Mouse (Mus musculus) stomach, embryonic 15.5 days (tissue): ENCODE results near the gene Sbsn. TPM values are rescaled to one million over a fixed set of nuclear protein-coding genes. Genes with fewer than 3 reads are reported as not detected.
"Not testable (repeated sequence)": the region's sequence is repeated elsewhere in the genome, so short reads cannot be mapped to it uniquely, and the experiment has no call there.

ENCODE experiments used
- ATAC-seq: fragments of 200-750 bp; cut with Nextera tagmentation; 2 replicates; pipeline ENCODE4 v1.8.0; 2017; ENCODE audit warnings: low read depth, moderate number of reproducible peaks, moderate TSS enrichment; ENCODE audit not compliant: insufficient read depth, low FRiP score
- H3K27ac ChIP-seq: fragments of 300-500 bp; sonication (generic); 2 replicates; pipeline ENCODE4 v1.5.1; 2015; ENCODE audit warnings: mild to moderate bottlenecking, inconsistent platforms
- H3K27me3 ChIP-seq: fragments of 300-500 bp; sonication (generic); replicated peaks from 2 replicates; pipeline ENCODE4 v1.6.1; 2015; ENCODE audit warnings: inconsistent platforms
- H3K36me3 ChIP-seq: fragments of 300-500 bp; sonication (generic); 2 replicates; pipeline ENCODE4 v1.6.1; 2015; ENCODE audit warnings: inconsistent platforms
- H3K4me1 ChIP-seq: fragments of 300-500 bp; sonication (generic); 2 replicates; pipeline ENCODE4 v1.6.1; 2015; ENCODE audit warnings: inconsistent platforms
- H3K4me2 ChIP-seq: fragments of 300-500 bp; sonication (generic); 2 replicates; pipeline ENCODE4 v1.6.1; 2015; ENCODE audit warnings: mild to moderate bottlenecking, inconsistent platforms
- H3K4me3 ChIP-seq: fragments of 300-500 bp; sonication (generic); replicated peaks from 2 replicates; pipeline ENCODE4 v1.5.1; 2015; ENCODE audit warnings: inconsistent platforms
- H3K9ac ChIP-seq: fragments of 300-500 bp; sonication (generic); 2 replicates; pipeline ENCODE4 v1.6.1; 2015; ENCODE audit warnings: inconsistent platforms
- H3K9me3 ChIP-seq: fragments of 300-500 bp; sonication (generic); 2 replicates; pipeline ENCODE4 v1.6.1; 2016; ENCODE audit warnings: inconsistent platforms
- WGBS: fragments of 180-500 bp; shearing (Covaris S2); methylation state at CpG from one replicate; pipeline ENCODE4 v1.1.7; 2015; 5-methylcytosine and 5-hydroxymethylcytosine counted together
- polyA plus RNA-seq: library from polyadenylated mRNA; unstranded; fragments of >200 nt; fragmentation: Nextera tagmentation; extraction: Ambion mirVana; gene quantifications from 2 replicates; pipeline ENCODE4 v1.2.1, GENCODE M21; 2015

Gene Sbsn
- polyA plus RNA-seq, 1 experiment from 2014 or later: 17.9 TPM

DNA sequence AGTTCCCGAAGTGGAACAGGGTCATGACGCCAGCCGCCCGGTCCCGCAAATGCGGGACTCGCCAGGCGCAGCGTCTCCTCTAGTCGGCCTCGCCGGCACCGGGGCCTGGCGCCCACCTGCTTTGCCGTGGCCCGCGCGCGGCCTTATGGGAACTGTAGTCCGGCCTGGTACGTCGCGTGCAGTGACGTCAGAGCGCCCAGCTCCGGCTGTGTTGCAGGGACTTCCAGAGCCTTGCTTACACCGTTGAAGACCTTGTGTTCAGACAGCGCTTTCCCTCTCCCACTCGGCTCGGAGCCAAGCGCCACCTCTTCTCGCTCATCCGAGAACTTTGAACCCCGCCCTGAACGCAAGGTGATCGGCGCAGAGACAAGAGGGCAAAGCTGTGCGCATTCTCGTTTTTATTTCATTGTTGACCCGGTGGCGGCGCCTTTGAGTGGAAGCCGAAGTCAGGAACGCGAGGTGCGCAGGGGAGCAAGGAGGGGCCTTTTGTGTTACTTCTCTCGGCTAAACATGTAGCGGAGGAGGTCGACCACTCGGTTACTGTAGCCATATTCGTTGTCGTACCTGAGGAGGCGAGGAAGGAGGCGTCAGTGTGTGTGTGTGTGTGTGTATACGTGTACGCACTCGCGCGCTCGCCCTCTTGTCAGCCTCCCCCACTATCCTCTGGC lies 21.7 kb upstream of the Sbsn start, which contains the start of gene Tmem147:
Tmem147 (minus strand) TSS at position 145 of the 668 bp plus-strand sequence.
- peaks cover 18% of the 10 kb centered on the region for H3K36me3 ChIP-seq
- no peaks in the 10 kb centered on the region for H3K9me3 ChIP-seq
- H3K27ac ChIP-seq: peak within 1 kb of the TSS; percentile 90
- peaks cover 12% of the 10 kb centered on the region for H3K4me1 ChIP-seq
- H3K4me3 ChIP-seq: peak within 1 kb of the TSS; percentile 68
- H3K27me3 ChIP-seq: no peaks in the 10 kb centered on the region
- peak within 1 kb of the TSS; percentile 61 for H3K9ac ChIP-seq
- peak; percentile 96 for ATAC-seq
- under 1% methylated on average over 60 of the region's 60 CpGs for WGBS
- peak within 1 kb of the TSS; percentile 84 for H3K4me2 ChIP-seq

DNA sequence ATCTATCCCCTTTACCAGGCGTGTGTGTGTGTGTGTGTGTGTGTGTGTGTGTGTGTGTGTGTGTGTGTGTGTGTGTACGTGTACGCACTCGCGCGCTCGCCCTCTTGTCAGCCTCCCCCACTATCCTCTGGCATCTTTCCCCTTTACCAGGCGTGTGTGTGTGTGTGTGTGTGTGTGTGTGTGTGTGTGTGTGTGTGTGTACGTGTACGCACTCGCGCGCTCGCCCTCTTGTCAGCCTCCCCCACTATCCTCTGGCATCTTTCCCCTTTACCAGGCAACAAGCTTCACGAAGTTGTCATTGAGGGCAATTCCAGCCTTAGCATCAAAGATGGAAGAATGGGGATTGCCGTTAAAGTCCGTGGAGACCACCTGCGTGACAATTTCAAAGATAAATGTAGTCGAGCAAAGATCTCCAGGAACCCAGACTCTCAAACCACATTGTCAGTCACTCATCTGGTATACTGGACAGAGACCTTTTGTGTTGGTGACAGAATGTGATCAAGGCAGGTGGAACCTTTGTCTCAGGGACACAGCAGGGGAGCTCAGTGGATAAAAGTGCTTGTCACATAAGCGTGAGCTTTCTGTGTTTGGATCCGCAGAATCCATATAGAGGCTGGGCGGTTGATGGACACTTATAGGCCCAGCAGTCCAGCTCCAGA lies 21.1 kb upstream of the Sbsn start:
- H3K9me3 ChIP-seq, H3K27me3 ChIP-seq, ATAC-seq: not testable (repeated sequence)
- Histone ChIP-seq H3K9ac (peak overlapping the region; percentile 61), H3K27ac (peak overlapping the region; percentile 90), H3K4me2 (peak overlapping the region; percentile 84), H3K36me3 (peaks cover 21% of the 10 kb centered on the region), H3K4me3 (peak overlapping the region; percentile 68), H3K4me1 (peaks cover 12% of the 10 kb centered on the region)
- WGBS: 28% methylated on average over 10 of the region's 22 CpGs

DNA sequence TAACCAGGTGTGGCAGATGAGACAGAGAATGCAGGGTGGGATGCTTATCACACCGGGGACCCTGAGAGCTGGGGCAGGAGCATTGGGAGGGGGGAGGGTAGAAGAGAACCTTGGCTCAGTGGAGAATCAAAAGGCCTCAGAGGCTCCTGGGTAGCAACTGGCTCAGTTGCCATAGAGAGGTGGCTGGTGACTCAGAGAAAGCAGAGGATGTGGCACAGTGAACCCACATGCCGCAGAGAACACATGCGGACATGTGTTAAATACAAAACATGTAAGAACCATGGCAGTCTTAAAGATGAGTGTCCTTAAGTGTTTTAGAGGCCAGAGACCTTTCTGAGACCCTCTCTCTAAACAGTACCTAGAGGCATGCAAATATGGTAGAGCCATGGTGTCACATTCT lies 15.1 kb upstream of the Sbsn start:
- no peak for ATAC-seq

DNA sequence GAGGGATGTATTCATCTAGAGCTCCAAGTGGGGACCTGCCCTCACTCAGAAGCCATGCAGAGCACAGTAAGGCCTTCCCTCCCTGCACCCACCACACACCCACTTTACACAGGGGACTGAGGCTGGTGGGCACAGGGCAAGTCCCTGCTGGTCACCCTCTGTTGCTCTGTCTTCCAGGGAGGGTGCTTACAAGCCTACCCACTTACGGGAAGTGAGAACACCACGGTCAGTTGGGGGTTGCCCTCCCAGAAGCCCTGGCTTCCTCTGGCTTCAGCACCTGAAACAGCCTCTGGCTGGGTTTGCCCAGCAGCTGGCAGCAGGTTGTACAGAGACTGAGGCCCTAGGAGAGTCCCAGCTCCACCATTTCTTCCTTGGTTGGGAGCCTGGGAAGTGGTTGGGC lies 8.7 kb upstream of the Sbsn start:
- H3K27ac ChIP-seq, H3K4me1 ChIP-seq, H3K4me3 ChIP-seq, H3K27me3 ChIP-seq, H3K36me3 ChIP-seq, H3K9ac ChIP-seq, H3K9me3 ChIP-seq, H3K4me2 ChIP-seq, ATAC-seq: not testable (repeated sequence)
- WGBS: 81% methylated on average over 2 of the region's 2 CpGs

More for the DNA sequence above, 15.1 kb upstream of the Sbsn start:
- Histone ChIP-seq H3K27me3 (no peaks in the 10 kb centered on the region), H3K4me3 (no peak overlapping the region), H3K36me3 (peaks cover 34% of the 10 kb centered on the region), H3K4me2 (no peak overlapping the region), H3K9ac (no peak overlapping the region), H3K4me1 (no peaks in the 10 kb centered on the region), H3K27ac (no peak overlapping the region), H3K9me3 (no peaks in the 10 kb centered on the region)
- WGBS: 84% methylated on average over 3 of the region's 3 CpGs

DNA sequence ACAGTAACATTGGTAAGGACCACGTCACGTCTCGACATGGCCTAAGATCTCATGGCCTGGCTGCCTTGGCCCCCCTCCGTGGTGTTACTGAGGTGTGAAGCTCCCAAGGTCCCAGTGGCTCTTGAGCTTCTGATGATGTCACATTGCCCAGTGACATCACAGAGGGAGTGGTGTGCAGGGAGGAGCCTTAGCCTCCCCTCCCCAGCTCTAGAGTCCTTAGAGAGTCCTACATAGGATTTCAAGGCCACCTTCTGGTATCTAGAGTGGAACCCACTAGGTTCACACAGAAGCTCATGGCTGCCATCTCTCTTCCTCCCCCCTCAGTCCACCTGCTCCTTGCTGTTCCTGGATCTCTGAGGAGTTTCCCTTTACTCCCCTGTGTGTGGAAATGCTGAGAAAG lies 7.7 kb upstream of the Sbsn start, which contains the start of gene Gapdhs:
Gapdhs (minus strand) TSS at position 65 of the 400 bp plus-strand sequence.
- H3K4me2 ChIP-seq, ATAC-seq: not testable (repeated sequence)

DNA sequence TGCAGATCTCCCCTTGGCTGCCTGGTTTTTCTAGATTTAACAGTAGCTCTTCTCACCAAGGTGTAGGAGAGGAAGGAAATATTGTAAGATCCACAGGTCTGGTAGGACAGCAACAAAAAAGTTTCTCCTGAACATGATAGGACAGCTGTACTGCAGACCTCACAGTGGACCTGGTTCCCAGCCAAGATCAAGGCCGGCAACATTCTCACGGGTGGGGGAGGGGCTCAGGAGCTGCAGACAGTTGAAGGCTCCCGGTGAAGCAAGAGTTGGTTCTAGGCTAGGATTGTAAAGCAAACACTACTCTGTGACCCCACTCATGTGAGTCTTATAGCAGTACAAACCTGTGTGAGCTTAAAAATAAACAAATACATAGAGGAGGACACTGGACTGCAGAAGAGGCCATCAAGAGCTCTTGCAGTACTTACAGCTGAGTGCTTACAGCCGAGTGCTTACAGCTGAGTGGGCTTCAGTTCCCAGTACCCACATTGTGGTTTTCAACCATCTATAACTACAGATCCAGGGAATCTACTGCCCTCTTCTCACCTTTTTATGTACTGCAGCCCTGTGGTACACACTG lies 7.2 kb upstream of the Sbsn start:
- peak; percentile 61; the same call in 1 of the 2 replicates for ATAC-seq
- Histone ChIP-seq H3K9me3 (no peaks in the 10 kb centered on the region), H3K27ac (peak overlapping the region; percentile 63; the same call in 1 of the 2 replicates), H3K27me3 (no peaks in the 10 kb centered on the region), H3K4me2 (no peak overlapping the region), H3K4me3 (no peak overlapping the region), H3K4me1 (0 out of 2 replicates have a peak, but pooled peaks cover 6% of the 10 kb centered on the region), H3K9ac (no peak overlapping the region), H3K36me3 (no peaks in the 10 kb centered on the region)
- WGBS: 35% methylated on average over 4 of the region's 4 CpGs

More for the DNA sequence above, 7.7 kb upstream of the Sbsn start, which contains the start of gene Gapdhs:
- WGBS: 64% methylated on average over 2 of the region's 4 CpGs
- H3K27ac ChIP-seq: peak within 1 kb of the TSS; percentile 63; the same call in 1 of the 2 replicates
- not testable (repeated sequence) for H3K27me3 ChIP-seq, H3K4me3 ChIP-seq, H3K36me3 ChIP-seq, H3K4me1 ChIP-seq, H3K9ac ChIP-seq, H3K9me3 ChIP-seq

DNA sequence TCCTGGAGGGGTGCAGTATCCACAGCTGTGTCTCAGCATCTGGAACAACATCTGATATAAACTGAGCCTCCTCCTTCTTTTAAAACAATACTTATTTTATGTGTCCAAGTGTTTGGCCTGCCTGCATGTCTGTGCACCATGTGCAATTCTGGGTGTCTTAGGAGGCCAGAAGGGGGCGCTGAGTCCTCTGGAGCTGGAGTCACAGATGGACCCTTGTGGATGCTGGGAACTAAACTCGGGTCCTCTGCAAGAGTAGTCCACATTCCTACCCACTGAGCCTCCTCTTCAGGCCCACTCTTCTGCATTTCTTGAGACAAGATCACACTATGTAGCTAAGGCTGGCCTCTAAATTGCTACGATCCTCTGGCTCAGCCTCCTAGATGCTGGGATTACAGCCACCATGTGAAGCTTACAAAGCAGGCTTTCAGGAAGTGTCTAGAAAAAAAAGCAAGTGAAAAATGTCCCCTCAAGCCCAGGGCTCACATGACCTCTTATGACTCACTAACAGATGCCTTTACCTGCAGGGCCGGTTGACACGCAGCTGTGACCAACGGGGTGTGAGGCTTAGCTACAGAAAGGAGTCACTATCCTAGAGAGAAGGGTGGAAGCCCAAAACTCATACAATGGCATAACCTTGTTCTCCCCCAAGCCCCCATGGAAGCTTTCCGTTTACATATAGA lies 3.6 kb upstream of the Sbsn start:
- WGBS: 73% methylated on average over 7 of the region's 7 CpGs
- ATAC-seq: no peak
- Histone ChIP-seq H3K4me1 (0 out of 2 replicates have a peak, but pooled peaks cover 9% of the 10 kb centered on the region), H3K27me3 (no peaks in the 10 kb centered on the region), H3K4me3 (no peak overlapping the region), H3K27ac (no peak overlapping the region), H3K4me2 (no peak overlapping the region), H3K9me3 (no peaks in the 10 kb centered on the region), H3K9ac (no peak overlapping the region), H3K36me3 (no peaks in the 10 kb centered on the region)

DNA sequence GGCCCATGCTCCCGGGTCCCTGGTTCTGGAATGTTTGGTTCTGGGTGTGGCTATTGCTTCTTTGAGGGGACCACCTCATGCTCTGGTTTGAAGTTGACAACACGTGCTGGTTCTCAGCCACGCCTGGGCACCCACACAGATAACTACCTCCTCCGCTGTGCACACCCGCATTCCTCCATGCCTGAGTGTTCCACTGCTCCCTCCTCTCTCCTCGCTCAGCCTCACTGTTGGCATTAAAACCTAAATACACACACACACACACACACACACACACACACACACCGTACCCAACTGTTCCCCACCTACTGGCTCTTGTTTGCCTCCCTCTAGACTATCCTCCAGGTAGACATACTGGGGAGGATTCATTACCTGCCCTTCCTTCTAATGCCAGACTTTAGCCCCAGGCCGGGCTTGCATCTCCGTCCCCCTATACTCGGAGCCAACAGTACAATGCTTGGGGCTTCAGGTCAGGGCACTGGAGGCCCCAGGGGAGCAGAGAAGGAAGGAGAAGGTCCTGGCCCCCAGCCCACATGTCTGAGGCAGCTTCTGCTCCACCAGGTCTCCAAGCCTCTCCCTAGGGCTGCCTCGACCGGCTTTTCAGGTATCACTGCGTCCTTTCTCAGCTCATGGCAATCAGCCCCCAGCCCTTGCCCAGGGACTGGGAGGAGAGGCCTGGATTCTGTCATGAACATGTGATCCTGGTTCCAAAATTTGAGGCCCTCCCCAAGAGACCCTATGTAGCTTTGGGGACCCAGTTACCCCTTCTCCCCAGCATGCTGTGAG lies 1.3 kb upstream of the Sbsn start:
- Histone ChIP-seq H3K4me1 (0 out of 2 replicates have a peak, but pooled peaks cover 3% of the 10 kb centered on the region), H3K27ac (peak overlapping the region; percentile 63; the same call in 1 of the 2 replicates), H3K36me3 (peaks cover 4% of the 10 kb centered on the region; the same call in 1 of the 2 replicates), H3K9ac (no peak overlapping the region), H3K9me3 (no peaks in the 10 kb centered on the region; the same call in 1 of the 2 replicates), H3K4me2 (no peak overlapping the region), H3K27me3 (no peaks in the 10 kb centered on the region), H3K4me3 (no peak overlapping the region)
- 63% methylated on average over 13 of the region's 13 CpGs for WGBS
- peak; percentile 62 for ATAC-seq

DNA sequence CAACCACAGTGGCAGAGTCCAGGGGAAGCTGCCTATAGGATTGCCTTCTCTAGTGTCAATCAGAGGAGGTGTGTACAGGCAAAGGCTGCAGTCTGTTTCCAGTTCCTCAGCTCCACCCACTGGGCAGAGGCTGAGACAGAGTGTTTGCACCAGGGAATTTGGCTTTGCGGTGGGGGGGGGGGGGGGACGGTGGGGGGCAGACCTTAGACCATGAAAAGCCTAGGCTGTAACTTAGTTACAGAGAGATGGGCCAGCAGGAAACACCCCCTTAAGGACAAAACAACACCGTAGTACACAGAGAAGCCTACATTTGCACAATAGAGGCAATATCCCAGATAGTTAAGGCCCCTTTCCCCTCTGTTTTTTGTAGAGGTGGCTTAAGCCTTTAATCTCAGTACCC lies 5.7 kb downstream of the Sbsn start:
- H3K27ac ChIP-seq: no peak overlapping the region
- no peaks in the 10 kb centered on the region for H3K27me3 ChIP-seq
- H3K4me1 ChIP-seq: peaks cover 8% of the 10 kb centered on the region; the same call in 1 of the 2 replicates
- WGBS: 73% methylated on average over 3 of the region's 3 CpGs
- H3K4me2 ChIP-seq: no peak overlapping the region
- no peaks in the 10 kb centered on the region; the same call in 1 of the 2 replicates for H3K9me3 ChIP-seq
- ATAC-seq: no peak
- H3K4me3 ChIP-seq: no peak overlapping the region
- H3K9ac ChIP-seq: no peak overlapping the region
- peaks cover 6% of the 10 kb centered on the region for H3K36me3 ChIP-seq

DNA sequence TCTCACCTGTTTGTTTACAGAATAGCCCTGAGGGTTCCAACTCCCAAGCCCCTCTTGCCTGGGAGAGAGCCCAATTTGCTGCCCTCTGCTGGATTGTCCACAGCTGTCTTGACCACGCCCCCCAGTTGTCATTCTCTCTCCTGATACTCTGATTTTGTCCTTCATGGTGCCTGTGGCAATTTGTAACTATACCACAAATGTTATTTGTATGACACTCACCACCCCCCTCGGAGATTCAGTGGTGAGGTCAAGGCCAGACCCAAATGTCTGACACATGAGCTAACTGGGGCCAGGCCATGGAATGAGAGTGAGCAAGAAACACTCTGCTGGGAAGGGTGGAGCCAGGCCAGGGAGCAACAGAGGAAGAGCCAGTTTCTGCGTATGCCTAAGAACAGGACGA lies 7.6 kb downstream of the Sbsn start:
- no peak overlapping the region for H3K4me2 ChIP-seq
- peaks cover 6% of the 10 kb centered on the region for H3K36me3 ChIP-seq
- no peak overlapping the region for H3K27ac ChIP-seq
- WGBS: 17% methylated on average over 4 of the region's 4 CpGs
- H3K4me1 ChIP-seq: peaks cover 8% of the 10 kb centered on the region; the same call in 1 of the 2 replicates
- H3K4me3 ChIP-seq: no peak overlapping the region
- ATAC-seq: no peak
- H3K27me3 ChIP-seq: no peaks in the 10 kb centered on the region
- H3K9me3 ChIP-seq: no peaks in the 10 kb centered on the region; the same call in 1 of the 2 replicates
- H3K9ac ChIP-seq: no peak overlapping the region
